Mouse (Mus musculus): ENCODE results near the gene C8a.

The C8a gene

DNA sequence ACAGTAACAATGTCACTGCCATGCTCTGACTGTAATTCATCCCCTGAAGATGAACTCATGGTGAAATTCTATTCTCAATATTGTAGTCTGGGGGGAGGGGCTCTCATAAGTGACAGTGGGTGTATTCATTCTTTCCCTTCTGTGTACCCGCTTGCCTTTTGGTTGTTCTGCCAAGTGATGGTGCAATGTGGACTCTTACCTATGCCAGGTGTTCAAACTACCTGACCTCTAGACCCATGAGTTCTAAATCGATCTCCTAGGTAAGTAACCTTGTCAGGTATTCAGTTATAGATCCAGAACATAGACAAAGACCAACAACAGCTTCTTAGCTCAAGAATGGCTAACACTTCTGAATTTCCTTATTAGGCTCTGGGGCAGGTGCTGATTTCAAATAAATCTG is 37.9 kb downstream of the C8a start:
- DNase-seq, result no peak

DNA sequence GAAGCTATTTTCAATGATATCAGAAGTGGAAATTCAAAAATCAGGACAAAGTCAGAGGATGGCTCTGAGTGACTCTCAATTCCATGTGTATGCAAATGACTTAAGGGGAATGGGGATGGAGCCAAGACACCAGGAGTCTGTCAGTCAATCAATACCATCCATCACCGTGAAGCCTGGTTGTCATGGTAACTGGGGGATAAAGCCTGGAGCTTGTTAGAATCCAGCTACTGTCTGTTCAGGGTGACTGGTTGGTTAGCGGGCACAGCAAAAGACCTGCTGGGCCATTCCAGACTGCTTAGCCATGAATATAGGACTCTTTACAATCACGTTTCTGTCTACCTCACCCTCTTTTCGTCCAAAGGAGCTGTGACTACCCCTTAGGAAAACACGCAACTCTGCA is 41.1 kb downstream of the C8a start:
- DNase-seq, result no peak

DNA sequence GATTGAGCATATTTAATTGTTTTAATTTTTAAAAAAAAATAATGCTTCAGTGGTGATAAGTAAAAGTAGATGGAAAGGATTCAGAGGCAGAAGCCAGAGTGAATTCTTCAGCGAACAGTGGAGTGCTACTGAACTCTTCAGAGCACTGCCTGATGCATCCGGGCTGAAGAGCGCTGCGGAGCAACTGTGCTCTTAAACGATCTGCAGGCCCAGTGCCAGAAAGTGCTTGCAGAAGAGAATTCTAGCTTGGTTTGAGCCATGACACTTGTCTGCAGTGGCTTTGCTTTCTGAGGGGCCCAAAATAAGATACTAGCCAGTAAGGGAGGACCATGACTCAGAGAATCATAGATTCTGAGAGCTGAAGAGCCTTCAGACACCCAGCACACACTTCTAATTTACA is 47.3 kb downstream of the C8a start:
- peak; percentile 19 for DNase-seq

DNA sequence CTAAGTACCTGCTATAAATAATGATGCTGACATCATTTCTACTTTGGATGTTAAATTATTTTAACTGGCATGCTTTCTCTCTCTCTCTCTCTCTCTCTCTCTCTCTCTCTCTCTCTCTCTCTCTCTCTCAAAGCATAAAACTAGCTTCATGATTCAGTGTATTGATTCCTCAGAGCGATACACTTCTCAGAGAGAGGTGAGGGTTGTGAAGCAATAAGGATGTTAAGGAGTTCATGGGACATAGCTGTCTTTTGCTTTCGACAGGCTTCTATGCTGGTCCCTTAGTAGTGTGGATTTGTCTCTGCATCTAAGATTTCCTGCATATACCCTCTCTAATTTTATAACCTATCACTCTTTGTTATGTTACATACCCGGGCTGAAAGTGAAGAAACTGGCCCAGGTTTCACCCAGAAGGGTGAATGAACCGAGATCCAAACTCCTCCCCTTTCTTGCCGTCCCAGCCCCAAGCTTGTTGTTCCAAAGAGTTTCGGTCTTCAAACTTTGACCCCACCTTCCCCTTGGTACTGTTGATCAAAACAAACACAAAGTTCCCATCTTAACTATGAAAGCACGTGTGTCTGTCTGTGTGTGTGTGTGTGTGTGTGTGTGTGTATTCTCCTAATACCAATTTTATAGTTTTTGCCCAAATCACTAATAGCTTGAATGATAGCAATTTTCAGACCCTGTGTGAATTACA is 51.7 kb downstream of the C8a start:
- DNase-seq, result peak; percentile 52

DNA sequence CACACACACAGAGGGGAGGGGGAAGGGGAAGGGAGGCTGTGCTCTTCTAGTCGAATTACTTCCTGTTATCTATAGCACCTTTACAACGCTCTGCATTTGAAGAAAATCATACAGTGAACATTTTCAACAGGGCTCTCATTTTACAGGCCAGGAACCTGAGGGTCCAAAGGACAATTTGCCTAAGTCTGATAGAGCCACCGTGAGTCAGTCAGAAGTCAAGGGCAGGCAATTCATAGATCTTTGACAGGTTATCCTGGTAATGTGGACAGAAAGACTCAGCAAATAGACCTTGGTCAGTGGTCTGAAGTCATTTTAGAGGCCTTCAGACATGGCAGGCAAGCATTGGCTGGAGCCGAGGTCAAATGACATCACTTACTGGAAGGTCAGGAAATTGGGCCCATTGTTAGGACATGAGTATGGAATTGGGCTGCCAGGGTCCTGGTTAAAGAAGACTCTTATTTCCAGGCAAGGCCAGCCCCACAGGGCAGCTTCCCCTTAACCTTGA is 52.5 kb downstream of the C8a start:
- no peak for DNase-seq

DNA sequence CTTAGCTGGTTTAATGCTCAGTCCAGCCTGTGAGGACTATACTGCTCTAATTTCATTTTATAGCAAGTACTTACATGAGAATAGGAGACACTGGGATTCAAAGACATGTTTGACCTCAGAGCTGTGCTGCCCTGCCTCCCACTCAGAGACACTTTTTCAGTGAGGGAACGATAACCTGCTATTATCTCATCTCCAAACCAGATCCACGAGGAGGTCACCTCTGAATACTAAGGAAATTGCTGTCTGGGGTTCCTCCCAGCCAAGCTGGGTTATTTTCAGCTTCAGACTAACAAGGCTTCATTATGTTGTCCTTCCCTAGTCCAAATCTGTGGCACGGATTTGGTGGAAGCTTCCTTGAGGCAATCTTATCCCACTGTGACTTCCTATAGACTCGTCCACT is 56.3 kb downstream of the C8a start:
- no peak for DNase-seq

DNA sequence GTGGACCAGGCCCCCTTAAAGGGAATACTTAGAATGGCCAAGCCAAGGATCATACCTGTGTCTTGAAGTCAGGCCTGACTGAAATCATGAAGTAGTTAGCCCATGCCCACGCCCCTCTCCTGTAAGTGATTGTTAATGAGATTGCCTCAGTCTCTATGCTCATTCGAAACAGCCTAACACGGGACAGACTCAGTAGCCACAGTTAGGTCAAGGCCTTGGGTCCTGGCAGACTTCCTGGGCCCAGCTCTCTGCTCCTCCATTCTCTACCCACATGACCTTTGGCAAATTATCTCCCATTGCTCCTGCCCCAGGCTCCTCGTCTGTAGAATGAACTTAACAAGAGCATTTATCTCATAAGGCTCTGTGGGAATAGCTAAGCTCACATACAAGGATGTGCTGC is 57.2 kb downstream of the C8a start:
- no peak for DNase-seq

DNA sequence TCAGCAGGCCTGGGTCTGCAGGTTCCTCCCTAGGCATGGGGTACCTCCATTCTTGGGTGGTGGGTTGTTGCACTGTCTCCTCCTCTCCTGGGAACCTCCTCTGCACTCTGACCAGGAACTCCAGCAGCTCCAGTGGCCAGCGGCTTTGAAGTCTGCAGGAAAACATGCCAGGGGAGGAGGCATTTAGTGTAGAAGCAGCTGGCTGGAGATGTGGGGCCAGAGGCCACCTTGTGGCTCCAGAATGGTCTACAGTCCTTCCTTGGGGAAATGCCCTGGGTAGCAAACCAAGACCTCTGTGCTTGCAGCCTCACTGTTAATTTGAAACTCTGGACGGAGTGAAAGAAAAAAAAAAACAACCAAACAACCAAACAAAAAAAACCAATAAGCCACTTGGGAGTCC is 58.7 kb downstream of the C8a start:
- DNase-seq, result peak; percentile 5

DNA sequence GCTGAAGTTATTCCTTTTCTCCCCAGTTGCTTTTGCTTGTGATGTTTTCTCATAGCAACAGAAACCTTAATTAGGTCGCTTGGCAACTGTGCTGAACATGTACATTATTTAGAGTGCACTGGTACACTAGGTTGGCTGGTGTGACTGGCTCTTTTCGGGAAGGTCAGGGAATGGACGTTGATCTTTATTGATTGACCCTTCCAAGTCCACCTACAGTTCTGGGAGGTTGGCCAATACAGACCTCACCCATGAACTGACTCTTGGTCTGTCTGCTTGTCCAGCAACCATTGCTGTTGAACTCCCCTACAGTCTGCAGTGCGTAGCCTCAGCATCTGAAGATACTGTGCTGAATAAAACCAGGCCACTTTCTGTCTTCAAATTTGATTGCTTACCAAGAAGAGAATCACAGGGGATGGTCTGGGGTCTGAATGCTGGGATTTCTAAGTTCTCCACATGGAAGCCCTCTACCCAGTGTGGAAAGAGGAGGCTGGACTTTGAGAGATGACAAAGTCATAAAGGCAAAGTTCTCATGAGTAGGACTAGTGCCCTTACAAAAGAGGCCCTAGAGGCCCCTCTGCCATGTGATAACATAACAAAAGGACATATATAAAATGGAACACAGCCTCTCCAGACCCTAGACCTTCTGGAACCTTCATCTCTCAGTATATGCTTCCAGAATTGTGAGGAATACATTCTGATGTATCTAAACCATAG is 59.5 kb downstream of the C8a start:
- DNase-seq, result no peak

DNA sequence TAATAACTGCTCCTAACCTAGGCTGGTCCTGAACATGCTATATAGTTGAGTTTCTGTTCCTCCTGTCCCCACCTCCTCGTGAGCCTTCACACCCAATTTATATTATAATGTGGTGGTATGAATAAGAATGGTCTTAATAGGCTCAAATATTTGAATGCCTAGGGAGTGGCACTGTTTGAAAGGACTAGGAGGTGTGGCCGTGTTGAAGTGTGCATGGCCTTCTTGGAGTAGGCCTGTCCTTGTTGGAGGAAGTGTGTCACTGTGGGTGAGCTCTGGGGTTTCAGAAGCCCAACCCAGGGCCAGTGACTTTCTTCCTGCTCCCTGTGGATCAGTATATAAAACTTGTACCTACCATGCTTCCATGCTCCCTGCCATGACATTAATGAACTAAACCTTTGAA is 62.6 kb downstream of the C8a start:
- no peak for DNase-seq

DNA sequence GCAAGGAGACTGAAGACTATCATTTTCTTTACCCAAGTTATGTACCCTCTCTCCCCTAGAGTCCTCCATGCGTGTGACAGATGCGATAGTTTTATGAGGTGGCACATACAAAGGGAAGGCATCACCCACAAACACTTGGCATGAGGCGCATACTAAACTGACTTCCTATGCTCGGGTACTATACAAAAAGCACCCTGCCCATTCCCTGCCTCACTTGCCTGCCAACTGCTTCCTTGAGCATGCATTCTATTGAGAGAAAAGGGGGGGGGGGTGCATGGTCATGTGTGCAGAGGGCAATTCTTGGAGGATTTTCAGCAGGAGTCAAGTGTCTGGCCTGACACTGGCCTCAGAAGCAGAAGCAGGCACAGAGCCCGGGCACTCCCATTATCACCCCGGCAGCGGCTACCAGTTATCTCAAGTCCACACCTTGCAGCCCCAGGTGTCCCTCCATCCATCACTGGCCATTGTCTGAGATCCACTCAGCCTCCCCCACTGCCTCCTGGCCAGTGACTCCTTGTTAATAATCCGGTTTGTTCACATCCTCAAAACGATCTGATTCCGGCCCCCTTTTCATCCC is 65.4 kb downstream of the C8a start:
- DNase-seq, result no peak

DNA sequence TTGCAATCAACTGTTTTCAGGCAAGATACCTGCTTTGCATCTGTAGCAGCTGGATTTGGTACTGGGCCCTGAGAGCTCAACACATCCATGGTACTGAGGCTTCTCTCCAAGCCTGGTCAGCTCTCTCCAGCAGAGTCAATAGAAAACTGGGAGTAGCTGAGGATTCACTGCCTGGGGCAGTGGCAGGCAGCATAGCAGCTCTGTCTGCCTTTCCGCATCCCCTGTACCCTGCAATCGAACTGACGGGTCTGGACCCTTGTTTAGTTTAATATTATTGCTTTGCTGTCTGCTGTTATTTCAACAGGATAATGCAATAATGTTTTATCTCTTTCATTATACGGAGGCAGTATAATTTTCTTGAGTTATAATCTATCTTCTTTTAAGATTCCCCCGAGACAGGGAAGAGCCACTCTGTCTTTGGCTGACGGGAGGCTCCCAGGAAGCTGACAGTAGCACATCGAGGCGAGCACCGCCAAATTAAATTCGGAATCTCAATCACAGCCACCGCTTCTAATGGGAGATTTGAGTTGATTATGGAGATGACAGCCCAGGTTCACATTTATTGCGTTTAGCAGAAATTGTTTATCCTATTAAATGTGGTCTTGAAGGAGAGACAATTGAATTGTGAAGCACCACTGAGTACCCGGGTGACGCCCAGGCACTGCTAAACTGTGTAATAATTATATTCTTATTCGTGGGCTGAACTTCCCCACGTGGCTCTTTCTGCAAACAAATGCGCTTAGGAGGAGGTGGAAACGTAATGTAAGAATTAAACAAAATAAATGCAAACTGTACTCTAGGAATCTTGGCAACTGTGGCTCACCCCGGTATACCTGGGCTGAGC is 70.6 kb downstream of the C8a start:
- DNase-seq, result no peak

DNA sequence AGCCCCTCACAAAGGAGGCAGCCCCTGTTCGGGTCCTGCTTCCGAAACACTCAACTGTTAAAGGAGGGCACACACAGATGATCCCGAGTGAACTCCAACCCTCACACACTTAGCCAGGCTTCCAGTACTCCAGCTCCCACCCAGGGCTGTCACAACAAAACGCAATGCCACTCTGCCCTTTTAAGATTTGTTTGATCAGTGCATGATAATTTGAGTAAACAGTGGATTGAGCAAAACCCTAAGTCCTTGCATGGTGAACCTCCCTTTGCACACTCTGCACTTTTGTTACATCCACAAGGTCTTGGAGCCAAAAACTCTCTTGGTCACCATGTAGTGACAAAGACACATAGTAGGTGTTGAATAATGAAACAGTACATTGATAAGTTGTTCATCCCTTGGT is 72.1 kb downstream of the C8a start:
- DNase-seq, result no peak

DNA sequence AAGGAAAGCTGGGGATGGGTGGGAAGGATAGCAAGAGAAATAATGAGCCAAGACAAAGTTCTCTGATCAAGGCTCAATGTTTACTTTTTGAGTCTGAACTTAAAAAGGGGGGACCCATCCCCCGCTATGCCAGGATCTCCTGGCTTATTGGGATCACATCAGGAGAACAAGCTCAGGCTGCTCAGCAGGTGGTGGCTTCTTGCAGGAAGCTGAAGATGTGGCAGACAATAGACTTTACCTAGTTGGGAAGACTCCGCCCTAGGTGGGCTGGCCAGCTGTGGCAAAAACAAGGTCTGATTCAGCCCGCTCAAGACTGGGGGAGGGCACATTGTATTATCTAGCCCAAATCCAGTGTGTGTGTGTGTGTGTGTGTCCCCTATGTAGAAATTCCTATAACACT is 74.6 kb downstream of the C8a start:
- no peak for DNase-seq

DNA sequence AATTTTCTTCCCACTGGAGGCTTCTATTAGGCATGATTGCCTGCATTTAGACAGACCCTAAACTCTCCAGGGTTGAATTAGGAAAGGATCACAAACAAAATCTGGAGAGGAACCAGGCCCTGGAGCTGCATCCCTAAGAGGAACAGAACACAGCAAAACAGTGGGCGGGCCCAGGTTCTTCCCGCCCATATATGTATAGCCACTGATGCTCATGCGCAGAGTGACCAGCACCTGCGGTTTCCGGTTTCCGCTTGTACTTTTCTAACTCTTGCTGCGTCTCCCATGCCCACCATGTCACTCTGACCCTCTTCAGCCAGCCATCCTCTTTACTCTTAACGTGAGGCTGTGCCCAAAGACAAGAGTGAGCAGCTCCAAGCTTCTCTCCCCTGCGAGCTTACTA is 77.2 kb downstream of the C8a start:
- DNase-seq, result no peak

DNA sequence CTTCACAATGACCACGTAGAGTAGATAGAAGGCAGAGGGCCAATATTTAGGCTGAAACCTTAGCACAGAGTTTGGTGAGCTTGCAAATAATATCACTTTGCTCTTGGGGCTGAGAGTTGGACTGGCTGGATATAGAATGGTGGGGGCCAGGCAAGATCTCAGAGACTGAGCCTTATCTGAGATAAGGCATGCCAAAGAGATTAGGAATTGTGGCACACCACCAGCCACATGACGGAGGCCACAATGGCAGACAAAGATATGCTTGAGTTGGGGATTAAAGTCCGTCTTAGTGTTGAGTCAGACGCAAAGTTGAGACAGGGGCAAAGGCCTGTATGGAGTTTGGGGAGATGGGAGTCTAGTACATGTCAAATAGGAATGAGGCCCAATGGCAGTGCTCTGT is 84.1 kb downstream of the C8a start:
- no peak for DNase-seq

DNA sequence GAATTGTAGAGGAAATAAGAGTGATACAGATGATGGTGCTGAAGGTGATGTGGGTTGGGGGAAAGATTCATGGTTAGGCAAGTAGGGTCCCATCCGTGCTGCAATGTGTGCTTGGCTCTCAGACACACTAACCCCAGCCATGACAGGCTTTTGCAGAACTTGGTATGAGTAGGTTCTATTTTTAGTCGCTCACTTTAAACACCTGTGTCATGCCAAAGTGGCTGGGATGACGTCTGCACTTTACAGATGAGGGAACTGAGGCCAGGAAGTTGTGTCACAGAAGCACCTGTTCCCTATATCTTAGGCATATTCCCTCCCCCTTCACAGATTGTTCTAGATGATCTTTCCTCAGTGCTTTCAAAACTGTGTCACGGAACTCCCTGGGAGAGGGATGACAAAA is 93.9 kb downstream of the C8a start:
- DNase-seq, result no peak

DNA sequence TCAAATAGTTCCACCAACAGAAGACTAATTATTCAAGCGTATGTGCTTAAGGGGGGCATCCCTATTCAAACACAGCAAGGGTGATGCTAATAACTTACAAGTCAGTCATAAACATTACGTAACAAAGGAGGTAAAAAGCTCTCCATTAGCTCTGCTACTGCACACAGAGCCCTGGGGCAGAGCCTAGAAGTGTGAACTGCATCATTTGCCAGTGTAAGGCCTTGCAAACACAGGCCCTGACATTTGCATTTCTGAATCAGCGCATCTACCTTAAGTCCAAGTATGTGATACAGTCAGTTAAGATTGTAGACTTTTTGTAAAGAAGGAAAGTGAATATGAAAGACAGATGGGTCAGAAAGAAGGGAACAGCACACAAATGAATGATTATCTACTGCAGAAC is 94.8 kb downstream of the C8a start:
- DNase-seq, result no peak

DNA sequence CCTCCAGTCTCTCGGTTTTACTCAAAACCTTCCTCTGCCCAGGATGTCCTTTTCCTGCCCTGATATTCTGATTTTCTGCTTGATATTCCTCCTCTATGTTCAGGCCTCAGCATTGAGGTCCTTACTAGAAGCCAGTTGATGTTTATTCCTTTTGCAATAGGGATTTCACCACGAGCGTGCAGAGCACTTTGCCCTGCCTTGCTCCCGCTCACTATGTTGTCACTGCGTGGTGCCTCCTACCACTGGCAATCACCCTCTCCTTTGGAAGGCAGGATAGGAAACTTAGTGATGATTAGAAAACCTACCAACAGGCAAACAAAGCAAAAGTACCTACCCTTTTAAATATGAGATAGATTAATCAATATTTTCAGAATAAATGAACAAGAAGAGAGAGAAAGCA is 96.7 kb downstream of the C8a start:
- DNase-seq, result no peak

DNA sequence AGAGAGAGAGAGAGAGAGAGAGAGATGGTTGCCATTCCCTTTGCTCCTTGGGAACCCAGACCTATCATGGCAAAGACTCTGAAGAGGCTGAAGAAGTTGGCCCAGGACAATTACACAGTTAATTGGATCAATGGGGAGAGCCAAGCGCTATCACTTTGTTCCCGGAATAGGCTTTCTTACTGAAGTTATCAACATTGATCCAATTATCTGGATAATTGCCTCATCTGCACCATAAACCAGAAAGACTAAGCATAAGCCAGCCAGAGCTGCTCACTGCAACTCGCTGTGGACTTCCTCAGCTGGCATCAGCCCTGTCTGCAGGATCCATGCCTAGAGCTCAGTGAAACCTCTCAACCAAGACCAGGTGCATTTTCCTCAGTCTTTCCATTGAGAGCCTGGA is 100.6 kb downstream of the C8a start:
- DNase-seq, result no peak

DNA sequence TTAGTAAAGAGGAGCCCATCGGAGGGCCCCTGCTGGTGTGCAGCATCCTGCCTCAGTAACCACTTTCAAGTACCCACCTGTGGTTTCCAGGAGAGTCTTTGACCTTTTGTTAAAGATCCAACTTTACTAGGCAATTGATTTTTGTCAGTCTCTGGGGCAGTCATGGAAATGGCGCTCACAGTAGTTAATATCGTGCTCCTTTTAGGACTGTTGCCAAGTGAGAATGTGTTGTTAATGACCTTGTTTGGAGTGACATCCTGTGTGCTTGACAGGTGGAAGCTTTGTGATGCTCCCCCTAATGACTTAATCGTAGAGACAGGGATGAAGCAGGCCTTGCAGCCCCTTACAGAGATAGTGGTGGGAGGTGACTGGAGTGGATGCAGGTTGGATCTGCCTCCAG is 105.9 kb downstream of the C8a start:
- DNase-seq, result no peak

DNA sequence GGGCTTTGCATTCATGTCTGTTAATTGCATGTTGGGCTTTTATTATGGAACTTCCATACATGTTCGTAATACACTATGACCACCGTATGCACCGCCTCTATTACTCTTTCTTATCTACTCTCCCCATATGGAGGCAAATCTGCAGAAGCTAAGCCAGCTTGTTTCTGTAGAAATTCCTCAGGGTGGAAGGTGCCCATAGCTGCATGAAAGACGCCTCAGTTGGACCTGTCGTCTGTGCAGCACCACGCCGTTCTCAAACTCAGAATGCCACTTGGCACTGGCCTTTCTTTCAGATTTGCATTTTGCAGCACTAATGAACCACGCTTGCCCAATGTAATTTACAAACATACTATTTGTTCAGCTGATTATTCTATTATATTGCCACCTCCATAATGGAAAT is 106.6 kb downstream of the C8a start:
- DNase-seq, result no peak

DNA sequence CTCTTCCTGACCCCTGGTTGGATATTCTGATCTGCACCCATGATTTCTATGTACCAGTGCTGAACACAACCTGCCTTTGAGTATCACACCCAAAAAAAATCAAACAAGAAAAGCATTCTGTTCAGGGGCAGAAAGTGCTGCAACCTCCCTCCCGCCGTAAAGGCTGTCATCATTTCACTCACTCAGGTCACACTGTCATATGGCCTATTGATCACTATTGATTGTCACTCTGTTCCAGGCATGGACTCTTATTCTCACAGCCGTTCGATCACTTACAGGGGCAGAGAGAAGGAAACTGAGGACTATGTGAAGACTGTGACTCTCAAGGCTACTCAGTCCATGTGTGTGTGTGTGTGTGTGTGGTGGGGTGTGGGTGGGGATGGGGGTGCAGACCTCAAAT is 108.0 kb downstream of the C8a start:
- DNase-seq, result no peak

DNA sequence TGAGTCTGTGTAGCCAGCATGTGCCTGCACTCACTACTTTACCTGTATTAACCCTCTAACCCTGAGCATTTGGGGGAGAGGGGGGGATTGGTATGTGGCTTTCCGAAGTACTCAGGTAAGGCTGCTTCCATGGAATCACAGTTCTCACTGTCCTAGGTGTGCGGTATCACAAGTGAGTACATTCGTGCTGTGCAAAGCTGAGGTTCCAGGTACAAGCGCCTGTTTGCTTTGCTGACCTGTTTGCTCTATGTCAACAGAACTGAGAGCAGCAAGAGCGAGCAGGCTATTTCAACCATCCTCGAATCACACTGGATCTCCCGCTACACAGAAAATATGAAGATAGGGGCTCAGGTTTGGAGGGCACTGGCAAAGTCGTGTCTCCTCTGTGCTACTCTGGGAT is 110.1 kb downstream of the C8a start, which contains the start of gene C8b:
C8b (plus strand) TSS at position 253 of the 400 bp plus-strand sequence.
- no peak for DNase-seq
